Comparison of ENCODE assay signal across 16 mouse cellular contexts in genomic region chr6:49856830-49857229, GRCm38 (mm10). TPM values are rescaled to one million over a fixed set of nuclear protein-coding genes. Genes with fewer than 3 reads are reported as not detected.
"Had no signal": no experiment of that assay in that cellular context is flagged by ENCODE, and none has a peak within 500 bp of the region (broad histone marks: within the 10 kb centered on the region; RNA-seq: fewer than 3 reads in every experiment).

No protein-coding gene starts in this region.

- H3K27me3 ChIP-seq: intestine, embryonic 15.5 days; kidney, embryonic 15.5 days; limb, embryonic 15.5 days; liver, embryonic 12.5 days; neural tube, embryonic 13.5 days; stomach, embryonic 15.5 days had no signal

- H3K9ac ChIP-seq: intestine, embryonic 15.5 days; kidney, embryonic 15.5 days; limb, embryonic 15.5 days; liver, embryonic 12.5 days; lung, embryonic 14.5 days; neural tube, embryonic 13.5 days; stomach, embryonic 15.5 days had no signal

- ATAC-seq: intestine, embryonic 15.5 days; liver, embryonic 12.5 days; midbrain, embryonic 16.5 days had no signal

- H3K36me3 ChIP-seq: intestine, embryonic 15.5 days; kidney, embryonic 15.5 days; limb, embryonic 15.5 days; liver, embryonic 12.5 days; neural tube, embryonic 13.5 days; stomach, embryonic 15.5 days had no signal

- H3K27ac ChIP-seq: intestine, embryonic 15.5 days; kidney, embryonic 15.5 days; limb, embryonic 15.5 days; liver, embryonic 12.5 days; neural tube, embryonic 13.5 days; stomach, embryonic 15.5 days had no signal

- H3K4me1 ChIP-seq: intestine, embryonic 15.5 days; kidney, embryonic 15.5 days; limb, embryonic 15.5 days; liver, embryonic 12.5 days; neural tube, embryonic 13.5 days; stomach, embryonic 15.5 days had no signal

- H3K9me3 ChIP-seq: intestine, embryonic 15.5 days; kidney, embryonic 15.5 days; limb, embryonic 15.5 days; liver, embryonic 12.5 days; neural tube, embryonic 13.5 days; stomach, embryonic 15.5 days had no signal

- H3K4me2 ChIP-seq: intestine, embryonic 15.5 days; kidney, embryonic 15.5 days; limb, embryonic 15.5 days; liver, embryonic 12.5 days; lung, embryonic 14.5 days; midbrain, embryonic 11.5 days; neural tube, embryonic 13.5 days; stomach, embryonic 15.5 days had no signal

- H3K4me3 ChIP-seq: intestine, embryonic 15.5 days; kidney, embryonic 15.5 days; limb, embryonic 15.5 days; liver, embryonic 12.5 days; neural tube, embryonic 13.5 days; stomach, embryonic 15.5 days had no signal

- DNase-seq: kidney, adult 2 months; kidney, postnatal 14 days; lung, embryonic 14.5 days; lung, postnatal 10 days; lung, postnatal 4 days; retina, postnatal 1 day; thymus, postnatal 36 days had no signal

RNA-seq across cellular contexts. Expression of gene Npy, which starts 34.3 kb away (rescaled TPM):
- total RNA-seq: megakaryocyte, adult 5-6 weeks had no signal
- polyA plus RNA-seq: lung, embryonic 14.5 days had no signal
